Mouse (Mus musculus): ENCODE measurements around the gene Gadl1. TPM values are rescaled to one million over a fixed set of nuclear protein-coding genes. Genes with fewer than 3 reads are reported as not detected.
A peak's percentile ranks its signal among the peaks of the same experiment; 100 is the strongest.

Gene Gadl1
- polyA plus RNA-seq, 1 experiment from 2014 or later: 0.60 TPM

- 34% methylated on average over 5 of the region's 5 CpGs for WGBS
- Histone ChIP-seq H3K27ac (no peak overlapping the region; the same call in 1 of the 2 replicates), H3K4me3 (no peak overlapping the region), H3K4me1 (peaks cover 17% of the 10 kb centered on the region), H3K9ac (no peak overlapping the region), H3K9me3 (no peaks in the 10 kb centered on the region), H3K36me3 (peaks cover 78% of the 10 kb centered on the region), H3K27me3 (no peaks in the 10 kb centered on the region), H3K4me2 (replicated peaks) (no peak overlapping the region)
- ATAC-seq (ENCODE audit: low FRiP score, low read depth): no peak
These were observed 182.7 kb downstream of the Gadl1 start for GRCm38 (mm10) chr9:116091921-116092320.

- 34% methylated on average over 16 of the region's 16 CpGs for WGBS
- Histone ChIP-seq H3K4me3 (no peak overlapping the region), H3K9ac (peak overlapping the region; percentile 51; the same call in 1 of the 2 replicates), H3K27me3 (no peaks in the 10 kb centered on the region), H3K9me3 (no peaks in the 10 kb centered on the region), H3K4me1 (peaks cover 25% of the 10 kb centered on the region), H3K27ac (peak overlapping the region; percentile 45), H3K36me3 (peaks cover 87% of the 10 kb centered on the region), H3K4me2 (replicated peaks) (peak overlapping the region; percentile 21; the same call in 1 of the 2 replicates)
- ATAC-seq (ENCODE audit: low FRiP score, low read depth): peak; percentile 37; the same call in 1 of the 2 replicates
These were observed 189.7 kb downstream of the Gadl1 start for GRCm38 (mm10) chr9:116098724-116099595.

GRCm38 (mm10) chr9:116099596-116099993 lies 190.3 kb downstream of the Gadl1 start:
- Histone ChIP-seq H3K9me3 (no peaks in the 10 kb centered on the region), H3K4me3 (no peak overlapping the region), H3K36me3 (peaks cover 90% of the 10 kb centered on the region), H3K27me3 (no peaks in the 10 kb centered on the region), H3K9ac (no peak overlapping the region), H3K27ac (peak overlapping the region; percentile 45), H3K4me1 (peaks cover 25% of the 10 kb centered on the region), H3K4me2 (replicated peaks) (0 out of 2 replicates have a peak overlapping the region, but pooled peaks have one; percentile 21)
- peak; percentile 29; the same call in 1 of the 2 replicates for ATAC-seq (ENCODE audit: low FRiP score, low read depth)
- 60% methylated on average over 6 of the region's 6 CpGs for WGBS

- Histone ChIP-seq H3K27me3 (no peaks in the 10 kb centered on the region), H3K36me3 (peaks cover 94% of the 10 kb centered on the region), H3K9ac (no peak overlapping the region), H3K9me3 (no peaks in the 10 kb centered on the region), H3K4me3 (no peak overlapping the region), H3K27ac (peak overlapping the region; percentile 45; the same call in 1 of the 2 replicates), H3K4me2 (replicated peaks) (no peak overlapping the region), H3K4me1 (peaks cover 25% of the 10 kb centered on the region)
- no peak for ATAC-seq (ENCODE audit: low FRiP score, low read depth)
- 66% methylated on average over 9 of the region's 9 CpGs for WGBS
These were observed 190.8 kb downstream of the Gadl1 start for GRCm38 (mm10) chr9:116100015-116100414.

- H3K4me2 ChIP-seq (replicated peaks): no peak overlapping the region
- H3K27me3 ChIP-seq: no peaks in the 10 kb centered on the region
- peaks cover 94% of the 10 kb centered on the region for H3K36me3 ChIP-seq
- 67% methylated on average over 11 of the region's 11 CpGs for WGBS
- peaks cover 5% of the 10 kb centered on the region; the same call in 1 of the 2 replicates for H3K9me3 ChIP-seq
- no peak overlapping the region for H3K27ac ChIP-seq
- peaks cover 22% of the 10 kb centered on the region for H3K4me1 ChIP-seq
- H3K9ac ChIP-seq: no peak overlapping the region
- ATAC-seq (ENCODE audit: low FRiP score, low read depth): no peak
- no peak overlapping the region for H3K4me3 ChIP-seq
These were observed 192.6 kb downstream of the Gadl1 start for GRCm38 (mm10) chr9:116101842-116102241.

GRCm38 (mm10) chr9:116104770-116105169 lies 195.5 kb downstream of the Gadl1 start:
- 94% methylated on average over 17 of the region's 17 CpGs for WGBS
- H3K27ac ChIP-seq: no peak overlapping the region
- H3K27me3 ChIP-seq: no peaks in the 10 kb centered on the region
- H3K4me1 ChIP-seq: peaks cover 7% of the 10 kb centered on the region
- no peak overlapping the region for H3K9ac ChIP-seq
- ATAC-seq (ENCODE audit: low FRiP score, low read depth): no peak
- no peak overlapping the region for H3K4me3 ChIP-seq
- H3K4me2 ChIP-seq (replicated peaks): no peak overlapping the region
- H3K36me3 ChIP-seq: peaks cover 97% of the 10 kb centered on the region
- peaks cover 16% of the 10 kb centered on the region for H3K9me3 ChIP-seq

- 88% methylated on average over 2 of the region's 2 CpGs for WGBS
- H3K9ac ChIP-seq: no peak overlapping the region
- H3K27ac ChIP-seq: no peak overlapping the region
- no peaks in the 10 kb centered on the region for H3K27me3 ChIP-seq
- ATAC-seq (ENCODE audit: low FRiP score, low read depth): no peak
- no peak overlapping the region for H3K4me3 ChIP-seq
- no peak overlapping the region for H3K4me2 ChIP-seq (replicated peaks)
- 0 out of 2 replicates have a peak, but pooled peaks cover 2% of the 10 kb centered on the region for H3K4me1 ChIP-seq
- H3K9me3 ChIP-seq: peaks cover 16% of the 10 kb centered on the region
- peaks cover 92% of the 10 kb centered on the region for H3K36me3 ChIP-seq
These were observed 199.5 kb downstream of the Gadl1 start for GRCm38 (mm10) chr9:116108729-116109128.

GRCm38 (mm10) chr9:116111149-116111970 lies 202.1 kb downstream of the Gadl1 start:
- Histone ChIP-seq H3K27ac (no peak overlapping the region), H3K27me3 (no peaks in the 10 kb centered on the region), H3K4me1 (peaks cover 22% of the 10 kb centered on the region), H3K4me3 (no peak overlapping the region), H3K4me2 (replicated peaks) (no peak overlapping the region), H3K9me3 (peaks cover 13% of the 10 kb centered on the region), H3K36me3 (peaks cover 75% of the 10 kb centered on the region), H3K9ac (no peak overlapping the region)
- 84% methylated on average over 9 of the region's 9 CpGs for WGBS
- ATAC-seq (ENCODE audit: low FRiP score, low read depth): no peak

- Histone ChIP-seq H3K36me3 (peaks cover 70% of the 10 kb centered on the region), H3K9ac (no peak overlapping the region), H3K27me3 (no peaks in the 10 kb centered on the region), H3K4me3 (no peak overlapping the region), H3K27ac (peak overlapping the region; percentile 29; the same call in 1 of the 2 replicates), H3K4me1 (peaks cover 42% of the 10 kb centered on the region), H3K4me2 (replicated peaks) (no peak overlapping the region), H3K9me3 (0 out of 2 replicates have a peak, but pooled peaks cover 3% of the 10 kb centered on the region)
- no peak for ATAC-seq (ENCODE audit: low FRiP score, low read depth)
- WGBS: 42% methylated on average over 4 of the region's 4 CpGs
These were observed 205.1 kb downstream of the Gadl1 start for GRCm38 (mm10) chr9:116114339-116114738.

GRCm38 (mm10) chr9:116115875-116116274 lies 206.6 kb downstream of the Gadl1 start:
- H3K36me3 ChIP-seq: peaks cover 67% of the 10 kb centered on the region
- no peak overlapping the region for H3K9ac ChIP-seq
- peak overlapping the region; percentile 80; the same call in 1 of the 2 replicates for H3K27ac ChIP-seq
- H3K9me3 ChIP-seq: no peaks in the 10 kb centered on the region
- no peak overlapping the region for H3K4me3 ChIP-seq
- H3K27me3 ChIP-seq: no peaks in the 10 kb centered on the region
- H3K4me1 ChIP-seq: peaks cover 44% of the 10 kb centered on the region
- WGBS: 84% methylated on average over 7 of the region's 7 CpGs
- ATAC-seq (ENCODE audit: low FRiP score, low read depth): no peak
- no peak overlapping the region for H3K4me2 ChIP-seq (replicated peaks)

GRCm38 (mm10) chr9:116118332-116118872 lies 209.1 kb downstream of the Gadl1 start:
- WGBS: 63% methylated on average over 8 of the region's 8 CpGs

More at GRCm38 (mm10) chr9:116118332-116118872, 209.1 kb downstream of the Gadl1 start:
- no peak for ATAC-seq (ENCODE audit: low FRiP score, low read depth)
- no peak overlapping the region for H3K4me3 ChIP-seq
- no peaks in the 10 kb centered on the region for H3K27me3 ChIP-seq
- H3K4me2 ChIP-seq (replicated peaks): no peak overlapping the region
- H3K27ac ChIP-seq: no peak overlapping the region
- H3K4me1 ChIP-seq: peaks cover 62% of the 10 kb centered on the region
- no peaks in the 10 kb centered on the region for H3K9me3 ChIP-seq
- no peak overlapping the region for H3K9ac ChIP-seq
- H3K36me3 ChIP-seq: peaks cover 62% of the 10 kb centered on the region

Measured in limb, embryonic 13.5 days (tissue).